Mouse (Mus musculus): ENCODE results near the gene B4galt7. TPM values are rescaled to one million over a fixed set of nuclear protein-coding genes. Genes with fewer than 3 reads are reported as not detected.

The B4galt7 gene
- polyA plus RNA-seq, 1 experiment from 2014 or later = 6.4 TPM

- ATAC-seq (no peak), DNase-seq (peak; percentile 44)
- WGBS (ENCODE audit: insufficient replicate concordance) = 94% methylated on average over 2 of the region's 2 CpGs
- TF ChIP-seq CTCF (IDR thresholded peaks at IDR 0.05; ENCODE audit: low read depth) (peak; percentile 49), EP300 (IDR thresholded peaks at IDR 0.05; ENCODE audit: low read depth) (no peak)
- Histone ChIP-seq H3K27me3 (ENCODE audit: insufficient read depth, low read length) (no peaks in the 10 kb centered on the region), H3K4me1 (ENCODE audit: insufficient read depth) (no peaks in the 10 kb centered on the region), H3K27ac (ENCODE audit: low read depth) (no peak overlapping the region), H3K9me3 (ENCODE audit: low read length) (no peaks in the 10 kb centered on the region), H3K4me2 (ENCODE audit: low read depth, low read length) (no peak overlapping the region), H3K9ac (replicated peaks) (no peak overlapping the region), H3K4me3 (ENCODE audit: low read depth, low read length) (no peak overlapping the region), H3K36me3 (replicated peaks; ENCODE audit: insufficient read depth, low read length) (peaks cover 65% of the 10 kb centered on the region)
Observed at GRCm38 (mm10) chr13:55644525-55644924, 44.8 kb downstream of the B4galt7 start.

- Histone ChIP-seq H3K27me3 (ENCODE audit: insufficient read depth, low read length) (no peaks in the 10 kb centered on the region), H3K4me3 (ENCODE audit: low read depth, low read length) (no peak overlapping the region), H3K36me3 (replicated peaks; ENCODE audit: insufficient read depth, low read length) (peaks cover 94% of the 10 kb centered on the region), H3K4me1 (ENCODE audit: insufficient read depth) (no peaks in the 10 kb centered on the region), H3K9me3 (ENCODE audit: low read length) (no peaks in the 10 kb centered on the region), H3K4me2 (ENCODE audit: low read depth, low read length) (no peak overlapping the region), H3K9ac (replicated peaks) (no peak overlapping the region), H3K27ac (ENCODE audit: low read depth) (no peak overlapping the region)
- TF ChIP-seq CTCF (IDR thresholded peaks at IDR 0.05; ENCODE audit: low read depth) (peak; percentile 35), EP300 (IDR thresholded peaks at IDR 0.05; ENCODE audit: low read depth) (no peak)
- 87% methylated on average over 12 of the region's 12 CpGs for WGBS (ENCODE audit: insufficient replicate concordance)
- no peak for ATAC-seq
- no peak for DNase-seq
Observed at GRCm38 (mm10) chr13:55650098-55650497, 50.4 kb downstream of the B4galt7 start.

GRCm38 (mm10) chr13:55650980-55651379 is 51.3 kb downstream of the B4galt7 start:
- ATAC-seq (no peak), DNase-seq (no peak)
- H3K9ac ChIP-seq (replicated peaks) = no peak overlapping the region
- no peak for TF ChIP-seq CTCF (IDR thresholded peaks at IDR 0.05; ENCODE audit: low read depth)
- no peak for TF ChIP-seq EP300 (IDR thresholded peaks at IDR 0.05; ENCODE audit: low read depth)
- no peaks in the 10 kb centered on the region for H3K27me3 ChIP-seq (ENCODE audit: insufficient read depth, low read length)
- no peak overlapping the region for H3K4me2 ChIP-seq (ENCODE audit: low read depth, low read length)
- no peak overlapping the region for H3K27ac ChIP-seq (ENCODE audit: low read depth)
- WGBS (ENCODE audit: insufficient replicate concordance) = 78% methylated on average over 6 of the region's 6 CpGs
- no peaks in the 10 kb centered on the region for H3K4me1 ChIP-seq (ENCODE audit: insufficient read depth)
- peaks cover 94% of the 10 kb centered on the region for H3K36me3 ChIP-seq (replicated peaks; ENCODE audit: insufficient read depth, low read length)
- H3K4me3 ChIP-seq (ENCODE audit: low read depth, low read length) = no peak overlapping the region
- H3K9me3 ChIP-seq (ENCODE audit: low read length) = no peaks in the 10 kb centered on the region

Other genes starting within 250 kb of the B4galt7 start
- gene Lman2, start 237.1 kb upstream of the B4galt7 start, polyA plus RNA-seq (2015; fragmentation: Nextera tagmentation; extraction: Ambion mirVana) = 50.5 and 56.0 TPM in 2 replicates
- gene Rgs14, start 230.2 kb upstream of the B4galt7 start, polyA plus RNA-seq (2015; fragmentation: Nextera tagmentation; extraction: Ambion mirVana) = 2.8 and 3.1 TPM in 2 replicates
- not detected in 2 replicates for gene Slc34a1, start 201.7 kb upstream of the B4galt7 start, polyA plus RNA-seq (2015; fragmentation: Nextera tagmentation; extraction: Ambion mirVana)
- not detected in 2 replicates for gene Pfn3, start 184.7 kb upstream of the B4galt7 start, polyA plus RNA-seq (2015; fragmentation: Nextera tagmentation; extraction: Ambion mirVana)
- 403 and 418 TPM in 2 replicates for gene F12, start 173.1 kb upstream of the B4galt7 start, polyA plus RNA-seq (2015; fragmentation: Nextera tagmentation; extraction: Ambion mirVana)
- gene Grk6, start 154.8 kb upstream of the B4galt7 start, polyA plus RNA-seq (2015; fragmentation: Nextera tagmentation; extraction: Ambion mirVana) = 15.9 and 16.7 TPM in 2 replicates
- not detected in 2 replicates for gene Prr7, start 135.6 kb upstream of the B4galt7 start, polyA plus RNA-seq (2015; fragmentation: Nextera tagmentation; extraction: Ambion mirVana)
- gene Dbn1, start 111.8 kb upstream of the B4galt7 start, polyA plus RNA-seq (2015; fragmentation: Nextera tagmentation; extraction: Ambion mirVana) = 4.1 and 4.2 TPM in 2 replicates
- 15.9 and 17.0 TPM in 2 replicates for gene Pdlim7, start 86.2 kb upstream of the B4galt7 start, polyA plus RNA-seq (2015; fragmentation: Nextera tagmentation; extraction: Ambion mirVana)
- gene Dok3, start 70.6 kb upstream of the B4galt7 start, polyA plus RNA-seq (2015; fragmentation: Nextera tagmentation; extraction: Ambion mirVana) = 18.1 and 20.2 TPM in 2 replicates
- 17.0 and 17.2 TPM in 2 replicates for gene Ddx41, start 63.2 kb upstream of the B4galt7 start, polyA plus RNA-seq (2015; fragmentation: Nextera tagmentation; extraction: Ambion mirVana)
- 5.0 and 5.3 TPM in 2 replicates for gene Fam193b, start 28.8 kb upstream of the B4galt7 start, polyA plus RNA-seq (2015; fragmentation: Nextera tagmentation; extraction: Ambion mirVana)
- 45.1 and 46.6 TPM in 2 replicates for gene Tmed9, start 26.2 kb upstream of the B4galt7 start, polyA plus RNA-seq (2015; fragmentation: Nextera tagmentation; extraction: Ambion mirVana)
- gene Caml, start 23.1 kb downstream of the B4galt7 start, polyA plus RNA-seq (2015; fragmentation: Nextera tagmentation; extraction: Ambion mirVana) = 16.2 and 16.7 TPM in 2 replicates
- 9.8 and 11.7 TPM in 2 replicates for gene Ddx46, start 35.1 kb downstream of the B4galt7 start, polyA plus RNA-seq (2015; fragmentation: Nextera tagmentation; extraction: Ambion mirVana)
- gene B230219D22Rik, start 93.2 kb downstream of the B4galt7 start, polyA plus RNA-seq (2015; fragmentation: Nextera tagmentation; extraction: Ambion mirVana) = 8.6 and 9.0 TPM in 2 replicates
- 42.3 and 44.9 TPM in 2 replicates for gene Txndc15, start 114.8 kb downstream of the B4galt7 start, polyA plus RNA-seq (2015; fragmentation: Nextera tagmentation; extraction: Ambion mirVana)
- gene Pcbd2, start 127.5 kb downstream of the B4galt7 start, polyA plus RNA-seq (2015; fragmentation: Nextera tagmentation; extraction: Ambion mirVana) = 49.2 and 52.7 TPM in 2 replicates
- 0.13 TPM in 2 replicates for gene Catsper3, start 184.7 kb downstream of the B4galt7 start, polyA plus RNA-seq (2015; fragmentation: Nextera tagmentation; extraction: Ambion mirVana)
- not detected in 2 replicates for gene Pitx1, start 236.3 kb downstream of the B4galt7 start, polyA plus RNA-seq (2015; fragmentation: Nextera tagmentation; extraction: Ambion mirVana)